Mouse (Mus musculus) hindbrain, embryonic 13.5 days (tissue): Measurements from ENCODE around the gene Cpn2. TPM values are rescaled to one million over a fixed set of nuclear protein-coding genes. Genes with fewer than 3 reads are reported as not detected.

ENCODE experiments used
- ATAC-seq: fragments of 200-750 bp; cut with Nextera tagmentation; 2 replicates; pipeline ENCODE4 v1.8.0; 2017; ENCODE audit warnings: moderate TSS enrichment; ENCODE audit not compliant: low FRiP score
- H3K27ac ChIP-seq: fragments of 300-500 bp; sonication (generic); 2 replicates; pipeline ENCODE4 v1.5.1; 2015; ENCODE audit warnings: inconsistent platforms, mild to moderate bottlenecking, moderate library complexity
- H3K27me3 ChIP-seq: fragments of 300-500 bp; sonication (generic); 2 replicates; pipeline ENCODE4 v1.6.1; 2015; ENCODE audit warnings: mild to moderate bottlenecking, inconsistent platforms
- H3K36me3 ChIP-seq: fragments of 300-500 bp; sonication (generic); 2 replicates; pipeline ENCODE4 v1.6.1; 2015; ENCODE audit warnings: mild to moderate bottlenecking, inconsistent platforms
- H3K4me1 ChIP-seq: fragments of 300-500 bp; sonication (generic); replicated peaks from 2 replicates; pipeline ENCODE4 v1.6.1; 2015; ENCODE audit warnings: inconsistent platforms
- H3K4me2 ChIP-seq: fragments of 300-500 bp; sonication (generic); 2 replicates; pipeline ENCODE4 v1.6.1; 2015; ENCODE audit warnings: inconsistent platforms, mild to moderate bottlenecking, moderate library complexity
- H3K4me3 ChIP-seq: fragments of 300-500 bp; sonication (generic); 2 replicates; pipeline ENCODE4 v1.5.1; 2015; ENCODE audit warnings: mild to moderate bottlenecking, inconsistent platforms
- H3K9ac ChIP-seq: fragments of 300-500 bp; sonication (generic); 2 replicates; pipeline ENCODE4 v1.6.1; 2015; ENCODE audit warnings: mild to moderate bottlenecking, inconsistent platforms
- H3K9me3 ChIP-seq: fragments of 300-500 bp; sonication (generic); 2 replicates; pipeline ENCODE4 v1.6.1; 2016; ENCODE audit warnings: inconsistent platforms
- WGBS: fragments of 180-500 bp; shearing (Covaris S2); methylation state at CpG from one replicate; pipeline ENCODE4 v1.1.7; 2015; 5-methylcytosine and 5-hydroxymethylcytosine counted together
- polyA plus RNA-seq: library from polyadenylated mRNA; unstranded; fragments of >200 nt; fragmentation: Nextera tagmentation; extraction: Ambion mirVana; gene quantifications from 2 replicates; pipeline ENCODE4 v1.2.1, GENCODE M21; 2015

The Cpn2 gene
- not detected in 2 replicates for polyA plus RNA-seq

DNA sequence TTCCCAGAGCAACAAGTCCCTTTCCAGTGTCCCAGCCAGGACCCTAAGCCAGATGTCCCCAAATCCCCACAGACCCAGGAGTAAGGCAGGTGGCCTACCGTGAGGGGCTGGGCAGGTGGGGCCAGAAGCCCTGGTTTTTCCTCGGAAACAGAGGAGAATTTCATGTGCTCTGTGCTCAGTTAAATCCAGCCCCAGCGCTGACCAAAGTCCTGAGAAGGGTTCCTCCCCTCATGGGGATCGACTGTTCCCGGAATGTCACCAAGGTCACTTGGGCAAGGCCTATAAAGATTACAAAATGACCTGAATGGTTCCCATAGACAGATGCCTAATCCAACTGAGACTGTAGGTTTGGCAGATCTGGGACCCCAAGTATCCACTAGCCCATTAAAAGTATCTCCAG, at the start of gene Cpn2:
Cpn2 (minus strand) TSS at position 141 of the 400 bp plus-strand sequence.
- no peak within 1 kb of the TSS for H3K4me2 ChIP-seq
- WGBS = 74% methylated on average over 5 of the region's 5 CpGs
- ATAC-seq = no peak
- H3K9ac ChIP-seq = no peak within 1 kb of the TSS
- H3K4me3 ChIP-seq = no peak within 1 kb of the TSS
- H3K9me3 ChIP-seq = no peaks in the 10 kb centered on the region
- H3K27me3 ChIP-seq = peaks cover 32% of the 10 kb centered on the region
- H3K27ac ChIP-seq = no peak within 1 kb of the TSS
- no peaks in the 10 kb centered on the region for H3K36me3 ChIP-seq
- peaks cover 7% of the 10 kb centered on the region for H3K4me1 ChIP-seq

DNA sequence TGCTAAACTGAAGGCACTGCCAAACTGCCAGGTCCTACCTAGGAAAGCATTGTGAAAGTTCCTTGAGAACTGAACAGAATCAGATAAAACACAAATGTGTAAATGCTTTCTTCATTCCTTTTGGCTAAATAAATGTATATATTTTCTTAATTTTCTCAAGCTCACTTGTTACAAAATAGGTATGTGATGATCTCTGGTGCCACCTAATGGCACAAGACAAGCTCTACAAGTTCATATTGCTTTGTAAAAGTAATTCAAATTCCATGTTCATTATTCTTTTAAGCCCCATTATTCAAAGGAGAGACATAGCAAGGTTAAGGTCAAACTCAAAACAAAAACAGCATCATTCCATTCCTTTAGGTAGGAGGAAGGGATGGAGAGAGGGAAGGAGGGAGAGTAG, 46.9 kb upstream of the Cpn2 start:
- ATAC-seq = no peak

DNA sequence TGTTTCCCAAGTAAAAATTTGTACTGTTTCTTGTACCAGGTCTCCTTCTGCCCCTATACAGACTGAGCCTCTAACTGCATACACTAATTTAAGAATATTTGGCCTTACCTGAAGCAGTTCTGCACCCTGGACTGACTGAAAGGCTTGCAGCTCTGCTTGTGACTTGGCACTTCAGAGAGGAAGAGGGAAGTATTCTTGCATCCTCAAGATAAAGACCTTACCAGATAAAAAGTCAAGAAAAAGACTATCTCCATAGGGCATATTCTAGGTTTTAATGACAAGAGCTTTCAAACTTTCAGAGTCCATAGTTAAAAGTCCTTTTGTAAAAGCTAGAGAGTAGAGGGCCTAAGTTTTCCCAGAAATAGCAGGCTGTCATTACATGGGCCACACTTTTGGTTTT, 43.3 kb upstream of the Cpn2 start, which contains the start of gene Gp5:
Gp5 (minus strand) TSS at position 133 of the 400 bp plus-strand sequence.
- no peak for ATAC-seq
- Histone ChIP-seq H3K4me2 (peak within 1 kb of the TSS; percentile 97), H3K9ac (peak within 1 kb of the TSS; percentile 77), H3K4me1 (peaks cover 24% of the 10 kb centered on the region), H3K27me3 (peaks cover 65% of the 10 kb centered on the region), H3K9me3 (no peaks in the 10 kb centered on the region), H3K4me3 (peak within 1 kb of the TSS; percentile 50), H3K36me3 (peaks cover 3% of the 10 kb centered on the region), H3K27ac (no peak within 1 kb of the TSS)

More for the DNA sequence above, 46.9 kb upstream of the Cpn2 start:
- peaks cover 3% of the 10 kb centered on the region for H3K36me3 ChIP-seq
- H3K4me2 ChIP-seq = no peak overlapping the region
- H3K27me3 ChIP-seq = peaks cover 30% of the 10 kb centered on the region
- H3K9me3 ChIP-seq = no peaks in the 10 kb centered on the region
- no peak overlapping the region for H3K27ac ChIP-seq
- H3K9ac ChIP-seq = no peak overlapping the region
- H3K4me3 ChIP-seq = no peak overlapping the region
- H3K4me1 ChIP-seq = peaks cover 9% of the 10 kb centered on the region

DNA sequence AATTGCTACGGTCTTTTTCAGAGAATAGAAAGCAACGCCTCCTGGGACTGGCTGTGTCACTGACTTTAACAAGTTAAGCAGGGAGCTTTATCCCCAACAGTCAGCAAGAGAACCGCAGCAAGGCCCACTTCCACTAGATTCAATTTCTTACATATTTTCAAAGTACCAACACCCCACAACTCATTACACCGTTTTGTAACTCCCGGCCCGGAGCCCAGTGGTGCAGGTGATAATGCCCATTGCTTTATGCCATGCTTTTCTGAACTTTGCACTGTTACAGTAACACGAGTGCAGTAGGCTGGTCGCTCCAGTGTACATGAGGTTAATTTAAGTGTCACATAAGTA, 42.8 kb upstream of the Cpn2 start:
- Histone ChIP-seq H3K4me3 (peak overlapping the region; percentile 50; the same call in 1 of the 2 replicates), H3K4me1 (peaks cover 24% of the 10 kb centered on the region), H3K36me3 (no peaks in the 10 kb centered on the region), H3K27ac (no peak overlapping the region), H3K4me2 (no peak overlapping the region), H3K9ac (no peak overlapping the region), H3K9me3 (no peaks in the 10 kb centered on the region), H3K27me3 (peaks cover 69% of the 10 kb centered on the region)
- 54% methylated on average over 8 of the region's 8 CpGs for WGBS
- ATAC-seq = no peak

DNA sequence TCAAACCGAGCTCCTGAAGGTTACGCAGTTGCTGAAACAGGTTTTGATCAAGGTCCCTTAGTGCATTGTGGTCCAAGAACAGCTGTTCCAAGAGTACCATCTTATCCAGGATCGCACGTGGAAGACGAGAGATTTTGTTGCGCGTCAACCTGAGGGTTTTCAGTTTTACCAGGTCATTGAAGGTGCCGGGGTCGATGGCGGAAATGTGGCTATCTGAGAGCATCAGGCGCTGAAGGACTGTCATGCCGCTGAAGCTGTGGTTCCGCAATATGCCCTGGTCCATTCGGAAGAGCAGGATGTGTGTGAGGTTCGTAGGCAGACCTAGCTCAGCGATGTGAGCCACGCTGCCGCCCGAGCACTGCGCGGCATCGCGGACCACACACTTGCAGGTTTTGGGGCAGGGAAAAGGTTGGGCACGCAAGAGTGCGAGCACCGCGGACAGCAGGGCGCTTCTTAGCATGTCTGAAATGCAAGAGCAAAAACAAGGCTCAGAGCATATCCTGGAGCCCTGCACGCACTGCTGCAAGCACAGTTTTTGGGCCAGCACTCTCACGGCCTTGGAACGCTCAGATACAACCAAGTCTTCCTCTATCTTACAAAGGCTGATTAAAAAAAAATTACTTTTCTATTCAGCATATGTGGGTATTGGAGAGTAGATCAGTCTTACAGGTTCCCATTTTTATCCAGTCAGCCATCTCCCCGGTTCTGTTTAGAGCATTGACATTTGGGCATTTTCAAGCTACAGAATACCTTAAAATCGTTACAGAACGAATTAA, 42.3 kb upstream of the Cpn2 start:
- H3K9ac ChIP-seq = peak overlapping the region; percentile 77
- H3K4me2 ChIP-seq = peak overlapping the region; percentile 97
- no peak overlapping the region for H3K27ac ChIP-seq
- 4% methylated on average over 34 of the region's 34 CpGs for WGBS
- H3K36me3 ChIP-seq = no peaks in the 10 kb centered on the region
- H3K4me1 ChIP-seq = peaks cover 24% of the 10 kb centered on the region
- H3K27me3 ChIP-seq = peaks cover 73% of the 10 kb centered on the region
- H3K4me3 ChIP-seq = peak overlapping the region; percentile 50
- no peak for ATAC-seq
- H3K9me3 ChIP-seq = no peaks in the 10 kb centered on the region

DNA sequence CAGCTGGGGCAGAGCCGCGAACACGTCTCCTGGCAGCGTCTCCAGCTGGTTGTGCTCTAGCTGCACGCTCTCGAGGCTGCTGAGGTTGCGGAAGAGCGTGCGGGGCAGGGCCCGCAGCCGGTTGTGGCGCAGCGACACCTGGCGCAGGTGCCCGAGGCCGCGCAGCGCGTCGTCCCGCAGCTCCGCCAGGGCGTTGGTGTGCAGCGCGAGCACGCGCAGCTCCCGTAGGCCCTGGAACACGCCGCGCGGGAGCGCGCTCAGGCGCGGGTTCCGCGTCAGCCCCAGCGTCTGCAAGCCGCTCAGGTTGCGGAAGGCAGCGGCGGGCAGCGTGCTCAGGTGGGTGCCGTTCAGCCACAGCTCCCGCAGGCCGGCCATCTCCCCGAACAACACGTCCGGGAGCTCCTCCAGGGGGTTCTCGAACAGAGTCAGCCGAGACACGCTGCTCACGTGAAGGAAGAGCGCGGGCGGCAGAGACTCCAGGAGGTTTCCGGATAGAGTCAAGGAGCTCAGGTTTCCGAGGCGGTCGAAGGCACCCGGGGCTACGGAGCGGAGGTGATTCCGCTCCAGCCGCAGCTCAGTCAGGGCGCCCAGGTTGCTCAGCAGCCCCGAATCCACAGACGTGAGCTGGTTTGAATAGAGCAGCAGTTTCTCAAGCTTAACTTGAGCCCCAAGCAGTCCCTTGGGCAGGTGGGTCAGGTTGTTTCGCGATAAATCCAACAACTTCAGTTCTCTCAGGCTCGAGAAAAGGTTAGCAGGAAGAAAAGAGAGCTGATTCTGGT, 41.5 kb upstream of the Cpn2 start:
- H3K36me3 ChIP-seq = no peaks in the 10 kb centered on the region
- peak overlapping the region; percentile 97 for H3K4me2 ChIP-seq
- H3K4me1 ChIP-seq = peaks cover 24% of the 10 kb centered on the region
- H3K27ac ChIP-seq = no peak overlapping the region
- peak overlapping the region; percentile 77 for H3K9ac ChIP-seq
- ATAC-seq = peak; percentile 74
- under 1% methylated on average over 72 of the region's 72 CpGs for WGBS
- peaks cover 80% of the 10 kb centered on the region for H3K27me3 ChIP-seq
- H3K9me3 ChIP-seq = no peaks in the 10 kb centered on the region
- H3K4me3 ChIP-seq = peak overlapping the region; percentile 50

DNA sequence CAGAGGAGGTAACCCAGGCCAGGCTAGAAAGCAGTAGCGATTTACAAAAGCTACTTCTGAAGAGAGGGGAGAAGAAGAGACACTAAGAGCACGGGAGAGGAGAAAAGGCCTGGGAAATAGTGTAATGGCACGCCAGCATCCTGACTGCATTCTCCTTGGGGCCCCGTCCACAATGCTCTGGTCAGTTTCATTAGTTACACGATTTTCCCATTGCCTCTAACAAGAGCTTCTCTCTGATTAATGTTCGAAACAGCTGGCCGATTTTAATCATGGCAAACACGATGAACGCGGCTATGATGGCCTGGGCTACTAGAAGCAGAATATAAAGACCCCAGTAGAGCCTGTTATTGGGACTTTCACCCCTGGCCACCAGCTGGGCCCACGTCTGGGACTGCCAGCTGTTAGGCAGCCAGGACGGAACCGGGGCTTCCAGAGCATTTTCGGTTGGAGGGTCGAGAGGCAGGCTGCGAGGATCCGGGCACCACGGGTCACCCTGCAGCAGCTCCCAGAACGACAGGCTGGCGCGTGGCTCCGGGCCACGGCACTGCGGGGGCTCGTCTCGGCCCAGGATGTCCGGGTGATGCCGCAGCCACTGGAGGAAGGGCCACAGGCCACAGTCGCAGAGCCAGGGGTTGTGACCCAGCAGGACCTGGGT, 40.8 kb upstream of the Cpn2 start:
- H3K27ac ChIP-seq = no peak overlapping the region
- 9% methylated on average over 29 of the region's 29 CpGs for WGBS
- H3K9me3 ChIP-seq = no peaks in the 10 kb centered on the region
- H3K4me1 ChIP-seq = peaks cover 24% of the 10 kb centered on the region
- ATAC-seq = peak; percentile 36; the same call in 1 of the 2 replicates
- H3K4me3 ChIP-seq = peak overlapping the region; percentile 50
- H3K4me2 ChIP-seq = peak overlapping the region; percentile 97
- no peaks in the 10 kb centered on the region for H3K36me3 ChIP-seq
- peaks cover 86% of the 10 kb centered on the region for H3K27me3 ChIP-seq
- H3K9ac ChIP-seq = peak overlapping the region; percentile 77

DNA sequence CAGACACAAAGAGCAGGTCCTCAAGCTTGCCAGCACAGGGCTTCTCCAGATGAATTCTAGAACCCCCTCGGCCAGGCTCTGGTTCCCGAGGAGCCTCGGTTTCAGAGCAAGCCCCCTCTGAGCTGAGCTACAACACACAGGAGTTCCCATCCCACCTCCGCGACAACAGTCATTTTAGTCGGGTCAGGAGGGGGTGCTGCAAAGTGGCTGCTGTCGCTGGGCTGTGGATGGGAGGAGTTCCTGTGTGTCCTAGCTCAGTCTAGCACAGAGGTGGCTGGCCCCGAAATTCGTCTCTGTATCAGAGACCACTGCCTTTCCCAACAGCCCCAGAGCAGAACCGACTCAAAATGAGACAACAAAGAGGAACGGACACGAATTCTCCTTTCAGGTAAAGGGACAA, 40.0 kb upstream of the Cpn2 start:
- Histone ChIP-seq H3K4me2 (no peak overlapping the region), H3K27ac (no peak overlapping the region), H3K4me3 (no peak overlapping the region), H3K9ac (no peak overlapping the region), H3K36me3 (no peaks in the 10 kb centered on the region), H3K9me3 (no peaks in the 10 kb centered on the region), H3K4me1 (peaks cover 24% of the 10 kb centered on the region), H3K27me3 (peaks cover 90% of the 10 kb centered on the region)
- no peak for ATAC-seq
- WGBS = 57% methylated on average over 12 of the region's 12 CpGs

DNA sequence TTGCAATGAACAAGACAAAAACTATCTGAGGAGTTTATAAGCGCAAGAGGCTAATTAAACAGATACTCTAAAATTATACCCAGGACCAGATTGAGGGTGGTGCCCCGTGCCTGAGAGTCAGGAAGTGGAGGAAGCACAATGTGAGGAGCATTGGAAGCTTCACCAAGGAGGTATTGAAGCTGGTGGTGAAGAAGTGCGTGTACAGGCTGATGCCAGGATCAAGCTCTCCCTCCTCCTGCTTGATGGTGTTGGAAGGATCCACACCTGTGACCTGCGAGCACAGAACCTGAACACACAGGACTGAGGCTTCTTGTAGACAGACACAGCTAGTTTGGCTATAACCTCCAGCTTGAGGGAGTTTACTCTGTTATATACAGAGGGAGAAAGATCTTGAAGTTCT, 38.8 kb upstream of the Cpn2 start:
- Histone ChIP-seq H3K27ac (no peak overlapping the region), H3K4me2 (no peak overlapping the region), H3K4me1 (peaks cover 24% of the 10 kb centered on the region), H3K27me3 (peaks cover 79% of the 10 kb centered on the region), H3K9ac (no peak overlapping the region), H3K4me3 (no peak overlapping the region), H3K36me3 (no peaks in the 10 kb centered on the region), H3K9me3 (no peaks in the 10 kb centered on the region)
- 92% methylated on average over 4 of the region's 4 CpGs for WGBS
- ATAC-seq = no peak

DNA sequence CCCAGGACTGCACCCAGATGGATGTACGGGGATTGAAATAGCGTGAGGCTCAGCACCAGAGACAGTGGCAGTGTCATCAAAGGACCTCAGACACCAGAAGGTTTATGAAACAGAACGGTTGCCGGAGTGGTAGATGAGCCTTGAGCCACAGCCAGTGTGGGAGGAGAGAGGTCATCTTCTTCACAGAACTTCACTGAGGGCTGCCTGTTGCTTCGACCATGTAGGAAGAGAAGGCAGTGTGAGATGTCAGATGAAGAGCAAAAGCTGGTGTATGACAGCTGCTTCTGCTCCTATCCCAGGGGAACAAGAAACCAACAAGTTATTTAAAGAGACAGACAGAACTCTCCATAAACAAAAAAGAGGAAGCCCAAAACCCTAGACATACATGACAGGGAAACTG, 36.9 kb upstream of the Cpn2 start:
- Histone ChIP-seq H3K4me2 (no peak overlapping the region), H3K9ac (no peak overlapping the region), H3K27ac (no peak overlapping the region), H3K36me3 (no peaks in the 10 kb centered on the region), H3K4me1 (peaks cover 15% of the 10 kb centered on the region), H3K27me3 (peaks cover 67% of the 10 kb centered on the region), H3K9me3 (no peaks in the 10 kb centered on the region), H3K4me3 (no peak overlapping the region)
- 81% methylated on average over 5 of the region's 5 CpGs for WGBS
- ATAC-seq = no peak

DNA sequence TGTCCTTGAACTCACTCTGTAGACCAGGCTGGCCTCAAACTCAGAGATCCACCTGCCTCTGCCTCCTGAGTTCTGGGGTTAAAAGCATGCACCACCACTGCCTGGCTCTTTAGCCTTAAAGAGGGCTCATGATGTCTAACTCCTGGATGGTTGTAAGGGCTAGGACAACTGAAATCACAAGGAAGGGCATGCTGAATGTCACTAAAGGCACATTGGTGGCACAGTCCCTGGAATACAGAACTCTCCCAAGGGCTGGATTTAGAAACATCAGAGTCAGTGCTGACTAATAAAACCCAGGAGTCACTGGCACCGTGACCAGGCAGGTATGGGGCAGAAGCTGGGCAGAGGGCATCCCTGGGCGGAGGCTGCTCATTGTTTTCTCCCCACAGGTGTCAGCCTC, 36.1 kb upstream of the Cpn2 start:
- Histone ChIP-seq H3K4me1 (peaks cover 7% of the 10 kb centered on the region), H3K4me3 (no peak overlapping the region), H3K27ac (no peak overlapping the region), H3K4me2 (no peak overlapping the region), H3K9me3 (no peaks in the 10 kb centered on the region), H3K36me3 (no peaks in the 10 kb centered on the region), H3K27me3 (peaks cover 59% of the 10 kb centered on the region), H3K9ac (no peak overlapping the region)
- WGBS = 71% methylated on average over 2 of the region's 2 CpGs
- ATAC-seq = no peak

DNA sequence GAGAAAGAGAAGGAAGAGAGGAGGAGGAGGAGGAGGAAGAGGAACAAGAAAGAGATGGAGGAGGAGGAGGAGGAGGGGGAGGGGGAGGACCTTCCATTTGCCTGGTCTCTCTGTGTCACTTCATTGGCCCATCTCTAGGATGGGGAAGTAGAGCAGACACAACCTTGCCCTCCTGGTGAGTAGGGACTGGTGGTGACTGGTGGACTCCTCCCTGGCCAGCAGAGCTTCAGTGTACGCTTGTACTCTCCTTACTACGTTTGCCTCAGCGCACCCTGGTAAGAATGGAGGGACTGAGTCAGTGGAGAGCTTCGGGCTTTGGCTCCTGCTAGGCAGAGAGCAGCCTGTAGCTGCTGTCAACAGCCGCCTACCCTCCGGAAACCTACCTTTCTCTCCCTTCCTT, 35.4 kb upstream of the Cpn2 start:
- H3K4me3 ChIP-seq = no peak overlapping the region
- no peak for ATAC-seq
- no peaks in the 10 kb centered on the region for H3K36me3 ChIP-seq
- H3K4me1 ChIP-seq = no peaks in the 10 kb centered on the region
- no peak overlapping the region for H3K9ac ChIP-seq
- H3K9me3 ChIP-seq = no peaks in the 10 kb centered on the region
- 82% methylated on average over 6 of the region's 6 CpGs for WGBS
- H3K27ac ChIP-seq = no peak overlapping the region
- no peak overlapping the region for H3K4me2 ChIP-seq
- peaks cover 55% of the 10 kb centered on the region for H3K27me3 ChIP-seq
